Mouse (Mus musculus) heart, adult 2 months (tissue): ENCODE results near the gene Fam107b.

Experiments
- CTCF ChIP-seq: fragments of 200-600 bp; IDR thresholded peaks from 2 replicates; pipeline ENCODE4 v1.8.1; 2022; ENCODE audit warnings: antibody characterized with exemption, mild to moderate bottlenecking, moderate library complexity
- EP300 ChIP-seq: fragments of 200-500 bp; IDR thresholded peaks from 2 replicates; pipeline ENCODE4 v1.6.1; 2011; ENCODE audit warnings: low read depth, low read length, control low read depth; ENCODE audit not compliant: insufficient read depth
- POLR2A ChIP-seq: fragments of 200-500 bp; IDR thresholded peaks from 2 replicates; pipeline ENCODE4 v1.6.1; 2011; ENCODE audit warnings: mild to moderate bottlenecking, low read depth, low read length, control low read depth; ENCODE audit not compliant: insufficient read depth

GRCm38 (mm10) chr2:3602599-3602998, 32.3 kb downstream of the Fam107b start:
- TF ChIP-seq CTCF (no peak), POLR2A (no peak), EP300 (no peak)
